Mouse (Mus musculus) midbrain, embryonic 13.5 days (tissue): ENCODE results near the gene Cmbl. TPM values are rescaled to one million over a fixed set of nuclear protein-coding genes. Genes with fewer than 3 reads are reported as not detected.

ENCODE experiments used
- ATAC-seq: fragments of 200-750 bp; cut with Nextera tagmentation; 2 replicates; pipeline ENCODE4 v1.8.0; 2017; ENCODE audit warnings: mild to moderate bottlenecking, moderate TSS enrichment, moderate library complexity
- H3K27ac ChIP-seq: fragments of 300-500 bp; sonication (generic); 2 replicates; pipeline ENCODE4 v1.5.1; 2015; ENCODE audit warnings: inconsistent platforms, mild to moderate bottlenecking, moderate library complexity
- H3K27me3 ChIP-seq: fragments of 300-500 bp; sonication (generic); 2 replicates; pipeline ENCODE4 v1.6.1; 2015; ENCODE audit warnings: mild to moderate bottlenecking, inconsistent platforms
- H3K36me3 ChIP-seq: fragments of 300-500 bp; sonication (generic); 2 replicates; pipeline ENCODE4 v1.6.1; 2015; ENCODE audit warnings: mild to moderate bottlenecking, inconsistent platforms
- H3K4me1 ChIP-seq: fragments of 300-500 bp; sonication (generic); replicated peaks from 2 replicates; pipeline ENCODE4 v1.6.1; 2015; ENCODE audit warnings: inconsistent platforms
- H3K4me2 ChIP-seq: fragments of 300-500 bp; sonication (generic); replicated peaks from 2 replicates; pipeline ENCODE4 v1.6.1; 2015; ENCODE audit warnings: moderate library complexity, mild to moderate bottlenecking, inconsistent platforms
- H3K4me3 ChIP-seq: fragments of 300-500 bp; sonication (generic); replicated peaks from 2 replicates; pipeline ENCODE4 v1.5.1; 2015; ENCODE audit warnings: mild to moderate bottlenecking, inconsistent platforms
- H3K9ac ChIP-seq: fragments of 300-500 bp; sonication (generic); replicated peaks from 2 replicates; pipeline ENCODE4 v1.6.1; 2015; ENCODE audit warnings: mild to moderate bottlenecking, inconsistent platforms
- H3K9me3 ChIP-seq: fragments of 300-500 bp; sonication (generic); 2 replicates; pipeline ENCODE4 v1.6.1; 2016; ENCODE audit warnings: mild to moderate bottlenecking, inconsistent platforms
- WGBS: fragments of 180-500 bp; shearing (Covaris S2); methylation state at CpG from one replicate; pipeline ENCODE4 v1.1.7; 2015; 5-methylcytosine and 5-hydroxymethylcytosine counted together
- polyA plus RNA-seq: library from polyadenylated mRNA; unstranded; fragments of >200 nt; fragmentation: Nextera tagmentation; extraction: Ambion mirVana; gene quantifications from 2 replicates; pipeline ENCODE4 v1.2.1, GENCODE M21; 2015

Gene Cmbl
- 3.1 and 4.0 TPM in 2 replicates for polyA plus RNA-seq

DNA sequence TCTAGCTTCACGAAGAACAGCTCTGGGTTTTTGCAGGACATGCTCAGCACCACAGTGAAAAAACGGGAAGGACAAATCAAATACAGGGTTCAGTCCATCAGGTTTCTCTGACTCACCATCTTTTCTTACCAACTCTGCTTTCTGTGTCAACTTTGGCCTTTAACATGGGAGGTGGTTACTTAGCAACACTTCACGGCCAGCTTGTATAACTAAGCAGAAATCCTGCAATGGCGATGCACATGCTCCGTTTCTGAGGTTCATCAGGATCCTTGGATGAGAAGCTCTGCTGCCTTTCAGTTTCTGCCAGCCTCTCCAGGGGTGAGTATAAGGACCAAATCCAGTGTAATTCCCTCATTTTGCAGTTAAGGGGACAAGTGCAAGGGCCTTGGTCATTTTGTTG, at the start of gene Cmbl:
Cmbl (plus strand) TSS at position 206 of the 400 bp plus-strand sequence.
- no peak for ATAC-seq
- Histone ChIP-seq H3K27me3 (no peaks in the 10 kb centered on the region; the same call in 1 of the 2 replicates), H3K4me2 (no peak within 1 kb of the TSS), H3K9ac (no peak within 1 kb of the TSS), H3K36me3 (no peaks in the 10 kb centered on the region), H3K4me1 (0 out of 2 replicates have a peak, but pooled peaks cover 4% of the 10 kb centered on the region), H3K27ac (no peak within 1 kb of the TSS), H3K9me3 (no peaks in the 10 kb centered on the region), H3K4me3 (no peak within 1 kb of the TSS)
- WGBS = 67% methylated on average over 5 of the region's 5 CpGs

GRCm38 (mm10) chr15:31517186-31517585, 48.0 kb upstream of the Cmbl start:
- Histone ChIP-seq H3K9ac (no peak overlapping the region), H3K27ac (no peak overlapping the region), H3K4me3 (no peak overlapping the region), H3K4me2 (no peak overlapping the region), H3K9me3 (no peaks in the 10 kb centered on the region), H3K36me3 (no peaks in the 10 kb centered on the region), H3K4me1 (peaks cover 7% of the 10 kb centered on the region; the same call in 1 of the 2 replicates), H3K27me3 (no peaks in the 10 kb centered on the region)
- ATAC-seq = no peak
- 95% methylated on average over 1 of the region's 1 CpGs for WGBS

GRCm38 (mm10) chr15:31518371-31518770, 46.8 kb upstream of the Cmbl start:
- Histone ChIP-seq H3K4me3 (no peak overlapping the region), H3K9me3 (no peaks in the 10 kb centered on the region), H3K9ac (no peak overlapping the region), H3K36me3 (no peaks in the 10 kb centered on the region), H3K27me3 (no peaks in the 10 kb centered on the region), H3K4me2 (no peak overlapping the region), H3K27ac (no peak overlapping the region), H3K4me1 (peaks cover 7% of the 10 kb centered on the region; the same call in 1 of the 2 replicates)
- 89% methylated on average over 2 of the region's 2 CpGs for WGBS
- no peak for ATAC-seq

DNA sequence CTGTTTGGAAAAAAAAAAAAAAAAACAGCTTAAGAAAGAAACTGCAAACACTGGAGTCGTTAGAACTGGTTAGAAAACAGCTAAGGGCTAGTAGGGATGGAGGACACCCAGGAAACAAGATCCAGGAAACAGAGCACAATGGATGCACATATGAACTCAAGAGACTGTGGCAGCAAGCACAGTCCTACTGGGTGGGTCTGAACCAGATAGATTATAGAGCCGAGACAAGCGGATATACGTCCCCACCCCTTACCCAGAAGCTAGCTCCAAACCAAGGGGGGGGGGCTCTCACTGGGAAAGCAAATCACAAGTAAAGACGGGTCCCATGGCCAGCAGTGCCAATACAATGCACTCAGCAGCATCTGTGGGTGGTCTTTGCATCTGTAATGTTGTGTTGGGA, 46.2 kb upstream of the Cmbl start:
- no peaks in the 10 kb centered on the region for H3K9me3 ChIP-seq
- no peak for ATAC-seq
- peaks cover 4% of the 10 kb centered on the region; the same call in 1 of the 2 replicates for H3K4me1 ChIP-seq
- no peak overlapping the region for H3K4me3 ChIP-seq
- H3K4me2 ChIP-seq = no peak overlapping the region
- no peaks in the 10 kb centered on the region for H3K27me3 ChIP-seq
- no peak overlapping the region for H3K27ac ChIP-seq
- 70% methylated on average over 5 of the region's 5 CpGs for WGBS
- no peak overlapping the region for H3K9ac ChIP-seq
- H3K36me3 ChIP-seq = no peaks in the 10 kb centered on the region

GRCm38 (mm10) chr15:31526463-31526862, 38.7 kb upstream of the Cmbl start:
- Histone ChIP-seq H3K36me3 (no peaks in the 10 kb centered on the region), H3K4me3 (no peak overlapping the region), H3K27ac (no peak overlapping the region), H3K9ac (no peak overlapping the region), H3K27me3 (no peaks in the 10 kb centered on the region), H3K4me2 (no peak overlapping the region), H3K4me1 (peaks cover 24% of the 10 kb centered on the region), H3K9me3 (0 out of 2 replicates have a peak, but pooled peaks cover 6% of the 10 kb centered on the region)
- ATAC-seq = no peak
- WGBS = 91% methylated on average over 1 of the region's 1 CpGs

DNA sequence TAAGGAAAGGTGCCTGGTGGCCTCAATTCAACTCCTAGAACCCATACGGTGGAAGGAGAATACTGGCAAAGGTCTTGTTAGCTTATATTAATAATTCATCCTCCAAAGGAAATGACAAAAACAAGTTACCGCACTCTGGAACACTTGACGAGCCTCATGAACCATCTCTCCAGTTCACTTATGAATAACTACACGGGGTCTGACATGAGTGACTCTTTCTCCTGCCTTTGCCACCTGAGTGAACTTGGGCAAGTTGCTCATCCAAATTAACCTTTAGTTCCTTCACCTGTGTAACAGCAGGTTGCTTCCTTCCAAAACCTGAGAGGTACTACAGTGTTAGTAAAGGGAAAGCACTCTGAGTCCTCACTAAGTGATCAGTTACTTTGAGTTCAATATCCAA, 36.7 kb upstream of the Cmbl start:
- H3K4me3 ChIP-seq = no peak overlapping the region
- WGBS = 95% methylated on average over 4 of the region's 4 CpGs
- H3K9ac ChIP-seq = no peak overlapping the region
- no peak for ATAC-seq
- no peaks in the 10 kb centered on the region for H3K27me3 ChIP-seq
- H3K4me2 ChIP-seq = 0 out of 2 replicates have a peak overlapping the region, but pooled peaks have one; percentile 10
- peaks cover 27% of the 10 kb centered on the region for H3K4me1 ChIP-seq
- H3K9me3 ChIP-seq = 0 out of 2 replicates have a peak, but pooled peaks cover 6% of the 10 kb centered on the region
- no peak overlapping the region for H3K27ac ChIP-seq
- H3K36me3 ChIP-seq = no peaks in the 10 kb centered on the region

DNA sequence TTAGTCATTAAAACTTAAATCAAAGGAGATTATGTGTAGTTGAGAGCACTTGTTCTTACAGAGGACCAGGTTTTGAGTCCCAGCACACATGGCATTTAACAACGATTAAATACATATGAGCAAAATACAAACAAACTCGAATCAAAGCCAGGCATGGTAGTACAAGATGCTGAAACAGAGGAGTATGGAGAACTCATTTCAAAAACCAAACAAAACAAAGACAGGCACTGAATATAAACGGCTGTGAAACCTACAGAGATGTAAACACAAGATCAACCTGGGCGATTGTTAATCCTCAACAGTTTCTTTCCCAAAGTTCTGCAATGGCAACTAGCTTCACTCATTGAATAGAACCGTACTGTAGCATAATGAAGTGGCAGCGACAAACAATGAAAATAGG, 36.1 kb upstream of the Cmbl start:
- Histone ChIP-seq H3K9me3 (0 out of 2 replicates have a peak, but pooled peaks cover 6% of the 10 kb centered on the region), H3K27me3 (no peaks in the 10 kb centered on the region), H3K4me2 (peak overlapping the region; percentile 87), H3K9ac (peak overlapping the region; percentile 92), H3K4me1 (peaks cover 27% of the 10 kb centered on the region), H3K36me3 (no peaks in the 10 kb centered on the region), H3K4me3 (peak overlapping the region; percentile 92), H3K27ac (no peak overlapping the region)
- WGBS = 38% methylated on average over 6 of the region's 6 CpGs
- no peak for ATAC-seq

- 0 out of 2 replicates have a peak, but pooled peaks cover 6% of the 10 kb centered on the region for H3K9me3 ChIP-seq
- peak overlapping the region; percentile 92 for H3K9ac ChIP-seq
- H3K4me3 ChIP-seq = peak overlapping the region; percentile 92
- peaks cover 22% of the 10 kb centered on the region for H3K4me1 ChIP-seq
- peak overlapping the region; percentile 87 for H3K4me2 ChIP-seq
- peak overlapping the region; percentile 99 for H3K27ac ChIP-seq
- no peaks in the 10 kb centered on the region for H3K36me3 ChIP-seq
- WGBS = under 1% methylated on average over 51 of the region's 56 CpGs
- peak; percentile 57 for ATAC-seq
- H3K27me3 ChIP-seq = no peaks in the 10 kb centered on the region
These were observed 35.2 kb upstream of the Cmbl start for GRCm38 (mm10) chr15:31529811-31530658.

- ATAC-seq = peak; percentile 95
- Histone ChIP-seq H3K9ac (peak within 1 kb of the TSS; percentile 92), H3K4me3 (peak within 1 kb of the TSS; percentile 92), H3K36me3 (no peaks in the 10 kb centered on the region), H3K4me2 (peak within 1 kb of the TSS; percentile 87), H3K4me1 (peaks cover 31% of the 10 kb centered on the region), H3K9me3 (0 out of 2 replicates have a peak, but pooled peaks cover 6% of the 10 kb centered on the region), H3K27me3 (no peaks in the 10 kb centered on the region), H3K27ac (peak within 1 kb of the TSS; percentile 99)
- under 1% methylated on average over 76 of the region's 132 CpGs for WGBS
These were observed 34.3 kb upstream of the Cmbl start, which contains the start of gene March6 for GRCm38 (mm10) chr15:31530659-31531445. March6 (minus strand) TSS chr15:31531053.

GRCm38 (mm10) chr15:31531446-31532330, 33.5 kb upstream of the Cmbl start:
- Histone ChIP-seq H3K9ac (peak overlapping the region; percentile 92), H3K4me1 (peaks cover 39% of the 10 kb centered on the region), H3K36me3 (no peaks in the 10 kb centered on the region), H3K27ac (peak overlapping the region; percentile 99), H3K4me2 (peak overlapping the region; percentile 61), H3K4me3 (peak overlapping the region; percentile 92), H3K27me3 (no peaks in the 10 kb centered on the region), H3K9me3 (0 out of 2 replicates have a peak, but pooled peaks cover 6% of the 10 kb centered on the region)
- 24% methylated on average over 16 of the region's 16 CpGs for WGBS
- ATAC-seq = no peak
